Mouse (Mus musculus) c-Kit-negative CD71-positive TER-119-positive erythroid progenitor cells, embryonic 14.5 days (primary cell): ENCODE measurements around the gene 1700025C18Rik.
A peak's percentile ranks its signal among the peaks of the same experiment; 100 is the strongest.

Source experiments
- DNase-seq: peaks from one replicate; pipeline ENCODE4 v3.0.0-alpha.2; 2013; ENCODE audit warnings: low read depth, low spot score

The 1700025C18Rik gene

GRCm38 (mm10) chr2:165037415-165037814 is 53.1 kb downstream of the 1700025C18Rik start:
- no peak for DNase-seq

DNA sequence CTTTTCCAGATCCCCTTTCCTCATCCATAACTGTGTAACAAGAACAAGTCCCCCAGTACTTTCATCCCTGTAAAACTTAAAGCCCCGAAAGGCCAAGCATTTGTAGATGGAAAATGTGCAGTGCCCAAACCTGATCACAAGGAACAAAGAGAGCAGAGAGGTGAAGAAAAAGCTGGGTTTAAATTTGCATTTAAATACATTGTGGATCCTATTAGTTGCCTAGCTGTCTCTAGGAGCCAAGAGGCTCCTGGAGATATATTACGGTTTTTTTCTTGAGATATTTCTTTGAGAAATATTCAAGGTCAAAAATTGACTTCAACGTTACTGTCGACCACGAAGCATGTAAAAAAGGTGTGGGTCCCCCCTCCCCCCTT is 55.5 kb downstream of the 1700025C18Rik start:
- DNase-seq, result no peak

DNA sequence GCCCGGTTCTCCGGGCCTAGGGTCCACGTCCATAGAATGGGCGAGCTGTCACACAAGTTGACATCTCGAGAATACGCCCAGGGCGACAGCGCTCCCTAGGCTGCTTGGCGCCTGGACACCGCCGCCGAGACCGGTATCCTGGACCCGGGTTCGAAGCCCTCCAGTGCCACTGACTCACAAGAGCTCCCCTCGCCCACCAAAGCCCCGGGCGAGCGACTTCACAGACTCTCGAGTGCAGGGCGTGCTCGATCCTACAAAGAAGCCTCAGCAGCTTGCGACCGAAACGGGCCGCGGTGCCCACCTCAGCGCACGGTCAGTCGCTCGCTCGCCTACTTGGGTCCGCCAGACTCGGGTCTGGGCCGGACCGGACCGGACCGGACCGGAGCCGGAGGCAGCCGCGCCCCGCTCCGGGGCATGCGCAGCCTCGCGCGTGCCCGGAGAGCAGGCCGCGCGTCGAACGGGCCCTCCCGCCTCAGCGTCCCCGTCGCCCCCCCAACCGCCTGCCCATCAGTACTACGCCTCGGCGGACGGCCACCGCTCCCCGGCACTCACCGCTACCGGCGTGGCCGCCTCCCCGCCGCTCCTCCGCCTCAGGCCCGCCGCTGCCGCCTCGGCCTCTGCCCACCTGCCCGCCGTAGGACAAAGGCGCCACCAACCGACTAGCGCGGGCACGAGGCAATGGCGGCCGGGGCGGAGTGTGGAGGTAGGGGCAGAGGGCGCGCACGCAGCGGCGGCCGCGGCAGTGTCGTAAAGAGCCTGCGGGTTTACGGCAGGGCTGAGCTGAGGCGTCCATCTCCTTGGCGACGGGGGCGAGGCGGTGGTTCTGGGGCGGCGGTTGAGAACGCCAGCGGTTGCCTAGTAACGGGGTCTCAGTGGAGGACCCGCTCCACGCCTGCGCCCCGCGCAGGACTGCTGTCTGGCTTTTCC is 56.2 kb downstream of the 1700025C18Rik start, which contains the start of gene Ncoa5:
Gene Ncoa5 (minus strand): TSS at position 737 of the 927 bp plus-strand sequence.
- peak; percentile 82 for DNase-seq

DNA sequence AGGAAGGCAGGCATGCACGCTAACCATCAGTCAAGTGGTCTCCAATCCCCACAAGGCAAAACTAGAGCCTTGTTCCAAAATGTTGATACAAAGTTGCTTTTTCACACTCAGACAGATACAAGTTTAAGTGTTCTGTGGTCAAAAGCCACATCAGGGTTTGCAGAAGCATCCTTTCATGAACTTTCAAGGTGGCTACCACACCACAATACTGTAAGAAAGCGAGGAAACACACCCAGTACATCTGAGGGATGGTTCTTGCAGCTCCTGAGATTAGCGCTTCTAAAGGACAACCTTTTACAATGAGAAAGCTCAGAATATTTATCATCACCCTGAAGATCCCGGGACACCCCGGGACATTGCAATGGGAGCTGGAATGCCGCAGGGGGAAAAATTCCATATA is 57.2 kb downstream of the 1700025C18Rik start:
- peak; percentile 1 for DNase-seq

DNA sequence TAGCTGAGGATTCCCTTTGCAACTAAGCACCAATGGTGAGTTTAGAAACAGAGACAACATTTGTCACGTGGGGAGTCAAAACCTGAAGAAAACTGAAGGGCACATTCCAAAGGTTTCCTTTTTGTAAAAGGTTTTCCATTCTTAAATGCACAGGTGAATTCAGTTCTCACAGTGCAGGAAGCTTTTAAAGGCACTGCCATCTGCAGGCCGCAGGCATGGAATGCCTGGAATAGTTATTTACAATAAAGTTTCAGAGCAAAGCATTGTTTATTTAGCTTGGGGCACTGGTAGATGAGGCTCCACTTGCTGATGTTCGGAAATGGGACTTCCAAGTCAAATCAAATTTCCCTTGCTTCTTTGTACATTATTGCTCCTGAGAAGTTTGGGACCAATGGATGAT is 58.0 kb downstream of the 1700025C18Rik start:
- no peak for DNase-seq
